Mouse (Mus musculus): ENCODE results near the gene Prnp.

Prnp gene

DNA sequence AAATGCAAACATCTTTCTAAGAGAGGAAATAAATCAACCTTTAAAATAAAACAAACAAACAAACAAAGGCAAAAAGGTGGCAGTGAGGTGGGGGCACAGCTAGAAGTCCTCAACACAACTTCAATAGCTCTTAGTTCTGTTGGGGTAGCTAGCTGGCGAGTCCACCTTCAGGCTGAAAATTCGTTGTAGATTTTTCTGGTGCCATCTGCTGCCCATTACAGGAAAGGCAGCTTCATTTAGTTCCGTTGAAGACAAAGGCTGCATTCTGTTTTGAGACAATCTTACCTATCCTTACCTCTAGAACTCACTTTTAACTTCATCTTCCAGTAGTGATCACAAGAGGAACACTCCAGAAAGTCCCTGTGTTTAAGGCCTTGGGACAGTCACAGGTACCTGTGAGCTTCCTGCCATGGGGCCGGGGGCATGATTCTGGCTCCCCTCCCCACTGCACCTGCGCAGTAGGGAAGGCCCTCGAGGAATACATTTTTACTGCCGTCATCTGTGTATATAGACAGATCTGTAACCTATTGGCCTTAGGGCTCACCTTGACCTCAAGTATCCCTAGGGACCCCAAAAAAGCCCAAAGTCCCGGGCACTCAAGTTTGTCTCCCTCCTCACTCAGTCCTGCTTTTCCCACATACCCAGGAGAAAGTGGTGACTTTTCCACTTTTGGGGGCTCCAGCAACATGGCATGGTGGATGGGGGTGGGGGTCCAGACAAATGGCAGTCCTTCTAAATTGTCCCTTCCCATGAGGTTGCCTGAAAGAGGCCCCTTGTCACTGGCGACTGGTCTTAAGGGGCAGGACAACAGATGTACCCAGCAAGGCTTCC, 40.3 kb downstream of the Prnp start:
- peak; percentile 38 for DNase-seq (ENCODE audit: low spot score)

DNA sequence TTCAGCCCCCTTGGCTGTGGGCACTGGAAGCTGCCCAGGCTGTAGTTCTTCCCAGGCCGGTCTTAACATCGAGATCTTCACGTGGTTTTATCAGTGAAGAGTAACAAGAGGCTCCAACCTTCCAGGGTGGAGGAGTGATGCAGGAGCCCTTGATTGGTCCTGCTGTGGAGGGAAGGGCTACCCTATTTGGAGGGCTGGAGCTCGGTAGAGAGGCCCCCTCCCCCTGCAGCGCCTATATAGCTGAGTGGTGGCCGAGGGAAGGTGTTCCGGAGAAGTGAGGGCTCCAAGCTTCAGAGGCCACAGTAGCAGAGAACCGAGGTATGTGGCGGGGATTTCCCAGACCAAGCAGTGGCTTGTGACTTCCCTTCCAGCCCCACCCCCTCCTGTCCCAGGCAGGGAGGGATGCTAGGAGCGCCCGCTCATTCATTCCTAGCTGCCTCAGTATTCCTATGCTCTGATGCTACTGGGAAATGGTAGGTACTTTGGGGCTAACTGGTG, 40.9 kb downstream of the Prnp start, which contains the start of gene Prnd:
TSS of gene Prnd (plus strand) at position 264 of the 498 bp plus-strand sequence.
- DNase-seq (ENCODE audit: low spot score): peak; percentile 1

DNA sequence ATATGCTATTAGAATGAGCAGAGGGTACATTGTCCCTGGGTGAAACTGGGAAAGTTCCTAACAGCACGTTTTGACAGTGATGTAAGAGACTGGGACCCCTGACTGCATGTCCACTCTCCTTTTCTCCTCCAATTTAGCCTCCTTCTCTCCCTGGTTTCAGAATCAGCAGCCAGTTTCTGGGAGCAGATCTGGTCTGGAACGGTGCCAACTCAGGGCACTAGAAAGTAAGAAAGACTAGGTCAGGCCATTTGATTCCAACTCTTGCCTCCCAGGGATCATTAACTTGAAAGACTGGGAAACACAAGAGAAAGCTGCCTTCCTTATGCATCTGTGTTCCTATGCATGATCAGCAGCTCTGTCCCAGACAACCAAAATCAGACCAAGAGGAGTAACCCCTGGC, 42.7 kb downstream of the Prnp start:
- no peak for DNase-seq (ENCODE audit: low spot score)

- no peak for DNase-seq (ENCODE audit: low spot score)
These were observed 43.3 kb downstream of the Prnp start for GRCm38 (mm10) chr2:131952961-131953538.

- DNase-seq (ENCODE audit: low spot score): no peak
These were observed 44.0 kb downstream of the Prnp start for GRCm38 (mm10) chr2:131953711-131954110.

DNA sequence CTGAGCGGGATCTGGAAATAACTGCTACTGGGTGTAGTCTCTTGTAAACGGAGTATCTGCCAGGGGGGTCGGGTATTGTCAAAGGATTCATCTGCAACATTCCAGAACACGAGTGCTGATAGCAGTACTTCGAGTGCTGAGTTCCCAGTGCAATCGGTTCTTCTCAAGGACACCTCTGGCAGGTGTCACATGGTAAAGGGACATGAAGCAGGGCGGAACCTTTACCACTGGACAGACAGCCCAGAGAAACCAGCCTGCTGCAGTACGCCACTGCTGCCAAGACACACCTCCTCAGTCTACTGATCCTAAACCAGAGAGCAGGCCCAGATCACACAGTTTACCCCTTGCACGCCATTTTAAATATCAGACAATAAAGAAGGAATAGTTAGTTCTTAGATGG, 45.1 kb downstream of the Prnp start:
- no peak for DNase-seq (ENCODE audit: low spot score)

GRCm38 (mm10) chr2:131955264-131955663, 45.5 kb downstream of the Prnp start:
- peak; percentile 32 for DNase-seq (ENCODE audit: low spot score)

- DNase-seq (ENCODE audit: low spot score): no peak
These were observed 46.9 kb downstream of the Prnp start for GRCm38 (mm10) chr2:131956336-131957256.

- DNase-seq (ENCODE audit: low spot score): no peak
These were observed 48.0 kb downstream of the Prnp start for GRCm38 (mm10) chr2:131957731-131958222.

DNA sequence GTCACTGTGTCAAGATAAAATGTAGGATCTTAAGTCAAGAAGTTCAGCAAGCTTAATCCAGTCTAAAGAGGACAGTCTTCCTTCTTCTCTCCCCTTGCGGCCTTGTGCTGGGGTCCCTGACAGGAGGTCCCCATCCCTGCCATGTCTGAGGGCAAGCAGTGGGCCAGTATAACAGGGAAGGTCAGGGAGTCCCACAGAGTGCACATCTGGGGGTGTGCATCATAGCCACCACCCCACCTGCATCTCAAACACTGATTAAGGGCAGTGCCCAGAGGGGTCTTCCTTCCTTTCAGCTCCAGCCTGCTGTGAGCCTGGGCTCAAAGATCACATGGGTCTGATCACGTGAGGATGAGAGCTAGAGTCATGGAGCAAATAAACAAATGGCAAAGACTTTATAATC, 51.9 kb downstream of the Prnp start:
- no peak for DNase-seq (ENCODE audit: low spot score)

DNA sequence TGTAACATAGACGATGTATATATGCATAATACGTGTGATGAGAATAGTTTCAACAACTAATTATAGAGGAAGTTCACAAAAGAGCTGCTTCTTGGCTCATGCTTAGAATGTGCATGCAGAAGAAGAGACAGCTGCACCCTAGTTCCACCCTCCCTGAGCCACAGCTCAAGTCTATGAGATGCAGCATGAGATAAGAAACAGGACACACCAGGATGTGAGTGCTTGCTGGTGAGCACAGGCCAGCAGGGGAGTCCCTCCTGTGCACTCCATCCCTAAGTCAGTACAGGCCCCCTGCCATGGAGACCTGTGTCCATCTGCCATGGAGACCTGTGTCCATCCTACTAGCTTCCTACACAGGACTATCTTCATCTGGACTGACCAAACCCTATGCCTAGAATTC, 60.9 kb downstream of the Prnp start:
- DNase-seq (ENCODE audit: low spot score): no peak

DNA sequence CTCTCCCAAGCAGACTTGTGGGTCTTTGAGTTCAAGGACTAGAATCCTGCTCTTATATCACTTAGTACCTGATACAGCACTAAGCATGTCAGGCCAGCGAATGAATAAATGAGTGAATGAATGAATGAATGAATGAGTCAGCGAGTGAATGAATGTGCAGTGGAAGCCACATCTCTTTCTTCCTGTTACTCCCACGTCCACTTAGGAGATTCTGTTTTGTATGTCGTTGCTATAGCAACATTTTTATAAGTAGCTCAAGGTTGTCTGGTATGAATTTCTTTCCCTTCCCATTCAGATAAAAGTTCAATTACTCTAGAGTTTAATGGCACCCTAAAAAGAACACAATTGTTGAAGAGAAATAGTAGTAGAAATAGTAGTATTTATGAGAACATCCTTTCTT, 61.4 kb downstream of the Prnp start:
- no peak for DNase-seq (ENCODE audit: low spot score)

DNA sequence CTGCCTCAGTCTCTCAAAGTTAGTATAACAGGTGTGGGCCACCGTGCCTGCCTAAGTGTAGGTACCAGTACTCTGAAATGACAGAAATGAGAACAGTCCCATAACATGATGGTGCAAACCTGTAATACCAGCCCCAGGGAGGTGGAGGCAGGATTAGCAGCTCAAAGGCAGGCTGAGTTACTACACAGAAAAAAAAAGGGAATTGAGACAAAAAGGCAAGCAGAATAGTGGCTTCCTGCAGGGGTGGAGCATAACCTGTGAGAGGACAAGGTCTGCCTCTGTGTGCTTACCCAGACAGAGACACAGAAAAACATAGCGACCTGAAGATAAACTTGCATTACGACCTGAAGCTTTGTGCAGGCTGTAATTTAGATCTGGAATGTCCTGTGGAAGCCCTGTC, 66.9 kb downstream of the Prnp start:
- no peak for DNase-seq (ENCODE audit: low spot score)

- no peak for DNase-seq (ENCODE audit: low spot score)
These were observed 71.1 kb downstream of the Prnp start for GRCm38 (mm10) chr2:131980866-131981265.

- peak; percentile 52 for DNase-seq (ENCODE audit: low spot score)
These were observed 72.9 kb downstream of the Prnp start for GRCm38 (mm10) chr2:131982546-131983196.

- DNase-seq (ENCODE audit: low spot score): no peak
These were observed 78.2 kb downstream of the Prnp start for GRCm38 (mm10) chr2:131987950-131988349.
